In the genomic region with DNA sequence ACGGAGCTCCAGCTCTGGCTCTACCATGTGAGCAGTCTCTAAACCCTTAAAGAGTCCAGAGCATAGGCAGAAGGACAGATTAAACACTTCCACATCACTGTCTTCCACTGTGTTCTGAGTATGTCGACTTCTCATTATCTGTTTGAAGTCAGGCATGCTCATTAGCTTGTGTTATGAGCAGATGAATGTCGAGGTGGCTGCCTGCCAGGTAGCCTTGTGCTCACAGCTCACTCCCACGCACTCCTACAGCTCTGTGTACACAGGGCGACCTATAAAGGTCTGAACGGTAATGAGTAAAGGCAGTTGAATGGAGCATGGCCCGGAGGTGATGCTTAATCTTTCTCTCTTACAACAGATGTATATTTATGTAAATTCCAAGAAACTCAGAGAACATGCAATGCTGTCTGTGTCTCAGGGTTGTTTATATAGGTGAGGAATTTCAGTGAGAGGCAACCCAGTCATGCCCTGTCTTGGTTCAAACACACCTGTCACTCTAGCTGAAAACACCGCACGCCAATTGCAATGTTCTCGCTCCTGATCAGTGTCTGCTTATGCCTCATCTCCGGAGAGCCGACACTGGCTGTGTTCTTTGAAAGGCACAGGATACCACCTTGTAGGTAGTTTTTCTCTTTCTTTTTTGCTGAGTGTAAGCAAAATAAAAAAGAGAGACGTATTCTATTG, we compare ENCODE assay signal across 9 mouse cellular contexts.
DNase-seq lines count a peak whose midpoint lies in the region; ATAC-seq lines count a peak whose summit lies in the region.
"Had no signal": no experiment of that assay in that cellular context is flagged by ENCODE, and none has a peak within 500 bp of the region (broad histone marks: within the 10 kb centered on the region; RNA-seq: fewer than 3 reads in every experiment).

No protein-coding gene starts in this region.

- ATAC-seq in forebrain, embryonic 13.5 days: peak; percentile 78
- peak; percentile 74 for ATAC-seq in liver, embryonic 15.5 days (ENCODE audit: insufficient read depth)

- H3K27ac ChIP-seq in forebrain, embryonic 13.5 days: no peak overlapping the region
- no peak overlapping the region for H3K27ac ChIP-seq in forebrain, embryonic 10.5 days
- no peak overlapping the region for H3K27ac ChIP-seq in liver, embryonic 15.5 days (replicated peaks)
- H3K27ac ChIP-seq: macrophage had no signal

- no peaks in the 10 kb centered on the region for H3K27me3 ChIP-seq in forebrain, embryonic 13.5 days
- no peaks in the 10 kb centered on the region for H3K27me3 ChIP-seq in forebrain, embryonic 10.5 days (ENCODE audit: poor library complexity, severe bottlenecking)
- H3K27me3 ChIP-seq in liver, embryonic 15.5 days: no peaks in the 10 kb centered on the region

- no peak for DNase-seq in forebrain, embryonic 10.5 days (ENCODE audit: extremely low spot score, low spot score)
- DNase-seq in right cerebral cortex, adult 18-20 months: peak; percentile 28
- DNase-seq in right cerebral cortex, postnatal 25 days: no peak
- peak; percentile 82 for DNase-seq in gonadal fat pad, adult 2 months (ENCODE audit: low read depth)
- DNase-seq in embryo, embryonic 10.5 days (ENCODE audit: low spot score): no peak
- no peak for DNase-seq in left cerebral cortex, adult 9 months (ENCODE audit: low spot score in 2 of 2)

- H3K9ac ChIP-seq in forebrain, embryonic 13.5 days: no peak overlapping the region
- H3K9ac ChIP-seq in liver, embryonic 15.5 days: no peak overlapping the region

- H3K4me3 ChIP-seq in forebrain, embryonic 13.5 days: no peak overlapping the region
- no peak overlapping the region for H3K4me3 ChIP-seq in forebrain, embryonic 10.5 days
- no peak overlapping the region for H3K4me3 ChIP-seq in liver, embryonic 15.5 days (replicated peaks)

- H3K4me1 ChIP-seq in forebrain, embryonic 13.5 days: peaks cover 7% of the 10 kb centered on the region; the same call in 1 of the 2 replicates
- H3K4me1 ChIP-seq in forebrain, embryonic 10.5 days: peaks cover 7% of the 10 kb centered on the region; the same call in 1 of the 2 replicates
- H3K4me1 ChIP-seq in liver, embryonic 15.5 days (replicated peaks): 0 out of 2 replicates have a peak, but pooled peaks cover 4% of the 10 kb centered on the region

- H3K9me3 ChIP-seq in forebrain, embryonic 13.5 days (replicated peaks): no peaks in the 10 kb centered on the region
- no peaks in the 10 kb centered on the region for H3K9me3 ChIP-seq in forebrain, embryonic 10.5 days
- H3K9me3 ChIP-seq in liver, embryonic 15.5 days (replicated peaks): no peaks in the 10 kb centered on the region

- 49% methylated on average over 13 of the region's 13 CpGs for WGBS in forebrain, embryonic 13.5 days
- WGBS in forebrain, embryonic 10.5 days: 85% methylated on average over 13 of the region's 13 CpGs
- 58% methylated on average over 13 of the region's 13 CpGs for WGBS in liver, embryonic 15.5 days (ENCODE audit: insufficient replicate concordance)

- no peaks in the 10 kb centered on the region for H3K36me3 ChIP-seq in forebrain, embryonic 13.5 days (ENCODE audit: poor library complexity, severe bottlenecking)
- no peaks in the 10 kb centered on the region for H3K36me3 ChIP-seq in forebrain, embryonic 10.5 days (replicated peaks)
- no peaks in the 10 kb centered on the region for H3K36me3 ChIP-seq in liver, embryonic 15.5 days (replicated peaks)

- no peak overlapping the region for H3K4me2 ChIP-seq in forebrain, embryonic 13.5 days
- H3K4me2 ChIP-seq in liver, embryonic 15.5 days: no peak overlapping the region

Comparison
In these comparisons a context has a peak if more than half of its experiments do, and no peak if none do; other contexts are left out.
1. DNase-seq: peak in right cerebral cortex, adult 18-20 months (single experiment) and gonadal fat pad, adult 2 months (single experiment); none in forebrain, embryonic 10.5 days (single experiment), right cerebral cortex, postnatal 25 days (single experiment), embryo, embryonic 10.5 days (single experiment) and left cerebral cortex, adult 9 months (0 of 2).